Mouse (Mus musculus): ENCODE data around the gene Fdx1l.
"Not testable (repeated sequence)": the region's sequence is repeated elsewhere in the genome, so short reads cannot be mapped to it uniquely, and the experiment has no call there.

Fdx1l gene

GRCm38 (mm10) chr9:21072641-21073040 lies 773 bp downstream of the Fdx1l start:
- no peak for DNase-seq (ENCODE audit: low spot score in 2 of 2)

GRCm38 (mm10) chr9:21067006-21067684 lies 6.3 kb downstream of the Fdx1l start, which contains the start of gene Zglp1:
Gene Zglp1 (minus strand): TSS chr9:21067093.
- no peak for DNase-seq (ENCODE audit: low spot score in 2 of 2)

GRCm38 (mm10) chr9:21062928-21063327 lies 10.5 kb downstream of the Fdx1l start:
- no peak for DNase-seq (ENCODE audit: low spot score in 2 of 2)

- no peak for DNase-seq (ENCODE audit: low spot score in 2 of 2)
These were observed 21.8 kb downstream of the Fdx1l start for GRCm38 (mm10) chr9:21051578-21051977.

GRCm38 (mm10) chr9:21045235-21045634 lies 28.2 kb downstream of the Fdx1l start:
- DNase-seq (ENCODE audit: low spot score in 2 of 2), result no peak

- not testable (repeated sequence) for DNase-seq (ENCODE audit: low spot score in 2 of 2)
These were observed 28.6 kb downstream of the Fdx1l start for GRCm38 (mm10) chr9:21044785-21045184.

GRCm38 (mm10) chr9:21043563-21043962 lies 29.9 kb downstream of the Fdx1l start:
- no peak for DNase-seq (ENCODE audit: low spot score in 2 of 2)

- no peak for DNase-seq (ENCODE audit: low spot score in 2 of 2)
These were observed 32.1 kb downstream of the Fdx1l start for GRCm38 (mm10) chr9:21041308-21041707.

GRCm38 (mm10) chr9:21039779-21040178 lies 33.6 kb downstream of the Fdx1l start:
- DNase-seq (ENCODE audit: low spot score in 2 of 2), result no peak

- DNase-seq (ENCODE audit: low spot score in 2 of 2), result peak in 1 of 2 experiments; percentile 37
These were observed 35.9 kb downstream of the Fdx1l start for GRCm38 (mm10) chr9:21037481-21037891.

GRCm38 (mm10) chr9:21036666-21037065 lies 36.7 kb downstream of the Fdx1l start:
- no peak for DNase-seq (ENCODE audit: low spot score in 2 of 2)

- DNase-seq (ENCODE audit: low spot score in 2 of 2), result no peak
These were observed 37.3 kb downstream of the Fdx1l start for GRCm38 (mm10) chr9:21036161-21036560.

GRCm38 (mm10) chr9:21035586-21035985 lies 37.8 kb downstream of the Fdx1l start:
- no peak for DNase-seq (ENCODE audit: low spot score in 2 of 2)

- no peak for DNase-seq (ENCODE audit: low spot score in 2 of 2)
These were observed 38.8 kb downstream of the Fdx1l start for GRCm38 (mm10) chr9:21034481-21035085.

GRCm38 (mm10) chr9:21033136-21033535 lies 40.3 kb downstream of the Fdx1l start:
- peak; percentile 74 to 88 for DNase-seq (ENCODE audit: low spot score in 2 of 2)

- no peak for DNase-seq (ENCODE audit: low spot score in 2 of 2)
These were observed 40.9 kb downstream of the Fdx1l start for GRCm38 (mm10) chr9:21032491-21032890.

GRCm38 (mm10) chr9:21031896-21032351 lies 41.5 kb downstream of the Fdx1l start, which contains the start of gene Icam5:
Gene Icam5 (plus strand): TSS chr9:21032073.
- peak in 1 of 2 experiments; percentile 21 for DNase-seq (ENCODE audit: low spot score in 2 of 2)

GRCm38 (mm10) chr9:21031251-21031895 lies 42.0 kb downstream of the Fdx1l start:
- peak in 1 of 2 experiments; percentile 61 for DNase-seq (ENCODE audit: low spot score in 2 of 2)

- peak; percentile 80 to 90 for DNase-seq (ENCODE audit: low spot score in 2 of 2)
These were observed 42.6 kb downstream of the Fdx1l start for GRCm38 (mm10) chr9:21030781-21031250.

- DNase-seq (ENCODE audit: low spot score in 2 of 2), result no peak
These were observed 43.3 kb downstream of the Fdx1l start for GRCm38 (mm10) chr9:21030055-21030600.

GRCm38 (mm10) chr9:21029291-21030054 lies 43.9 kb downstream of the Fdx1l start, which contains the start of gene Icam4:
Gene Icam4 (plus strand): TSS chr9:21029373.
- peak; percentile 78 to 84 for DNase-seq (ENCODE audit: low spot score in 2 of 2)

Data from urinary bladder, postnatal 4 days (tissue).